Mouse (Mus musculus) hindbrain, embryonic 13.5 days (tissue): ENCODE data around the gene Gm16223. TPM values are rescaled to one million over a fixed set of nuclear protein-coding genes. Genes with fewer than 3 reads are reported as not detected.

Experiments
- ATAC-seq: fragments of 200-750 bp; cut with Nextera tagmentation; 2 replicates; pipeline ENCODE4 v1.8.0; 2017; ENCODE audit warnings: moderate TSS enrichment; ENCODE audit not compliant: low FRiP score
- H3K27ac ChIP-seq: fragments of 300-500 bp; sonication (generic); 2 replicates; pipeline ENCODE4 v1.5.1; 2015; ENCODE audit warnings: inconsistent platforms, mild to moderate bottlenecking, moderate library complexity
- H3K27me3 ChIP-seq: fragments of 300-500 bp; sonication (generic); 2 replicates; pipeline ENCODE4 v1.6.1; 2015; ENCODE audit warnings: mild to moderate bottlenecking, inconsistent platforms
- H3K36me3 ChIP-seq: fragments of 300-500 bp; sonication (generic); 2 replicates; pipeline ENCODE4 v1.6.1; 2015; ENCODE audit warnings: mild to moderate bottlenecking, inconsistent platforms
- H3K4me1 ChIP-seq: fragments of 300-500 bp; sonication (generic); replicated peaks from 2 replicates; pipeline ENCODE4 v1.6.1; 2015; ENCODE audit warnings: inconsistent platforms
- H3K4me2 ChIP-seq: fragments of 300-500 bp; sonication (generic); 2 replicates; pipeline ENCODE4 v1.6.1; 2015; ENCODE audit warnings: inconsistent platforms, mild to moderate bottlenecking, moderate library complexity
- H3K4me3 ChIP-seq: fragments of 300-500 bp; sonication (generic); 2 replicates; pipeline ENCODE4 v1.5.1; 2015; ENCODE audit warnings: mild to moderate bottlenecking, inconsistent platforms
- H3K9ac ChIP-seq: fragments of 300-500 bp; sonication (generic); 2 replicates; pipeline ENCODE4 v1.6.1; 2015; ENCODE audit warnings: mild to moderate bottlenecking, inconsistent platforms
- H3K9me3 ChIP-seq: fragments of 300-500 bp; sonication (generic); 2 replicates; pipeline ENCODE4 v1.6.1; 2016; ENCODE audit warnings: inconsistent platforms
- WGBS: fragments of 180-500 bp; shearing (Covaris S2); methylation state at CpG from one replicate; pipeline ENCODE4 v1.1.7; 2015; 5-methylcytosine and 5-hydroxymethylcytosine counted together
- polyA plus RNA-seq: library from polyadenylated mRNA; unstranded; fragments of >200 nt; fragmentation: Nextera tagmentation; extraction: Ambion mirVana; gene quantifications from 2 replicates; pipeline ENCODE4 v1.2.1, GENCODE M21; 2015

The Gm16223 gene
- polyA plus RNA-seq, 1 experiment from 2014 or later, result not detected

DNA sequence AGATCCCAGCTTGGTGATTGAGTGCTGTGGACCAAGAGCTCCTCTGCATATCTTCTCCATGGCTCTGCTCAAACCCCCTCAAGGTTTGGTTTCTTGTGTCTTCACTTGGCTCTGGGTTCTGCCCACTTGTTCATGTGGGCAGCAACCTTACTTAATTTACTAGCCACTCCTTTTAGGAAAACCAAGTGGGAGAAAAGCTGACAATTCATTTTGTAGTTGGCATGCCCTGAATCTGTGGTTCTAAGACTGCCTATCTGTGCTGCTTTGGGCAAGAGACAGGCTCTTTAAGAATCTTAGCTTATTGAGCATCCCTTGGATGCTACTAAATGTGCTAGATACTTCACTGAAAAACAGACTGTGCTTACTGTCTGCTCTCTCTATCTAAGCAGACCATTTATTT, 172.0 kb downstream of the Gm16223 start:
- no peaks in the 10 kb centered on the region for H3K4me1 ChIP-seq
- H3K9ac ChIP-seq, result no peak overlapping the region
- H3K4me2 ChIP-seq, result no peak overlapping the region
- no peaks in the 10 kb centered on the region for H3K36me3 ChIP-seq
- no peak overlapping the region for H3K27ac ChIP-seq
- no peaks in the 10 kb centered on the region for H3K9me3 ChIP-seq
- no peak overlapping the region for H3K4me3 ChIP-seq
- no peaks in the 10 kb centered on the region for H3K27me3 ChIP-seq
- no peak for ATAC-seq

- H3K36me3 ChIP-seq, result no peaks in the 10 kb centered on the region
- no peak overlapping the region for H3K4me3 ChIP-seq
- H3K4me1 ChIP-seq, result no peaks in the 10 kb centered on the region
- H3K4me2 ChIP-seq, result no peak overlapping the region
- 92% methylated on average over 3 of the region's 3 CpGs for WGBS
- H3K27ac ChIP-seq, result no peak overlapping the region
- no peaks in the 10 kb centered on the region for H3K9me3 ChIP-seq
- H3K9ac ChIP-seq, result no peak overlapping the region
- no peak for ATAC-seq
- no peaks in the 10 kb centered on the region for H3K27me3 ChIP-seq
These were observed 182.6 kb downstream of the Gm16223 start for GRCm38 (mm10) chr5:42250376-42250775.

Other genes with a start within 250 kb of the Gm16223 start
- 30.6 and 30.8 TPM in 2 replicates for gene Bod1l, start 223.6 kb upstream of the Gm16223 start, polyA plus RNA-seq